Comparison of ENCODE assay signal across 8 mouse cellular contexts in the genomic region with DNA sequence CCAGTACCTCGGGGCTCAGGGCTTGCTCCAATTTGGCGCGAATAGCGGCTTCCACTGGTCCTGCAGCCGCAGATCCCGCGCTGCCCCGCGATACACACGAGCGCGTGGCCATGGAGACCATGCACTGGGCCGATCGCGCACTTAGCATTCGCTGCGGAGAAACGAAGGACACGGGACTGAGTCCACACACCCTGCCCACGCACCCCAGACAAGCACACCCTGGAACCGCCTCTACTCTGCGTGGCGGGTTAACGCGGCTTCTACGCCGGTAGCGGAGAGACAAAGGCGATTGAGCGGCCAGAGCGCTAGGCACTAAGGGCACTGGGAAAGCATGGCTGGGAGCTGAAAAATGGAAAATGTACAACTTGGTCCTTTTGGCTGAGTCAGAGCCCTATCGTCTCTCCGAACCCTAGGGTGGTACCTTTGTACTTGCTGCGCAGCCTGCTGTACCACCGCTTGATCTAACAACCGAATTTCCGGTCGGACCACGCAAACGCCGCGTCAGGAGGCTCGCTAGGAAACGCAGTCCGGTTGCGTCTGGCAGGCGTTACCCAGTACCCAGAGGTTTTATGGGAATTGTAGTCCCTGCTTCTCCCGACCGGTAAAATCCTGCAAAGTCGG. TPM values are rescaled to one million over a fixed set of nuclear protein-coding genes. Genes with fewer than 3 reads are reported as not detected.
DNase-seq lines count a peak whose midpoint lies in the region; ATAC-seq and TF ChIP-seq lines count a peak whose summit lies in the region.

No protein-coding gene starts in this region.

- H3K4me3 ChIP-seq in E14TG2a.4 (replicated peaks; ENCODE audit: low read length): peak overlapping the region; percentile 94
- peak overlapping the region; percentile 66 for H3K4me3 ChIP-seq in forebrain, embryonic 11.5 days (ENCODE audit: low read depth, low read length)
- H3K4me3 ChIP-seq in heart, postnatal 0 days (ENCODE audit: low read depth, low read length): peak overlapping the region; percentile 48
- H3K4me3 ChIP-seq in liver, embryonic 14.5 days (ENCODE audit: insufficient read depth in 1 of 2, low read depth in 2 of 2, low read length in 2 of 2): peak overlapping the region; percentile 64 to 70
- peak overlapping the region; percentile 58 for H3K4me3 ChIP-seq in stomach, postnatal 0 days (ENCODE audit: low read depth, low read length)

- H3K9ac ChIP-seq in forebrain, embryonic 11.5 days (ENCODE audit: low read length): peak overlapping the region; percentile 97
- H3K9ac ChIP-seq in heart, postnatal 0 days (replicated peaks; ENCODE audit: low read depth, low read length): peak overlapping the region; percentile 45
- H3K9ac ChIP-seq in liver, embryonic 14.5 days (replicated peaks): peak overlapping the region; percentile 94
- H3K9ac ChIP-seq in stomach, postnatal 0 days (ENCODE audit: low read length): peak overlapping the region; percentile 72

- TF ChIP-seq CTCF in E14TG2a.4 (conservative IDR thresholded peaks at IDR 0.05; ENCODE audit: low read length): no peak
- no peak for TF ChIP-seq CTCF in heart, postnatal 0 days (IDR thresholded peaks at IDR 0.05; ENCODE audit: low read depth)
- peak; percentile 35; the same call in 1 of the 2 replicates for TF ChIP-seq CTCF in liver, embryonic 14.5 days (IDR thresholded peaks at IDR 0.05; ENCODE audit: low read depth)
- TF ChIP-seq CTCF in stomach, postnatal 0 days (IDR thresholded peaks at IDR 0.05; ENCODE audit: low read depth): peak; percentile 33; the same call in 1 of the 2 replicates

- peak; percentile 93 for ATAC-seq in forebrain, embryonic 11.5 days (replicated peaks; ENCODE audit: low FRiP score)
- ATAC-seq in heart, postnatal 0 days (ENCODE audit: insufficient read depth, low read depth): peak; percentile 91
- ATAC-seq in liver, embryonic 14.5 days (ENCODE audit: insufficient read depth): peak; percentile 90
- peak; percentile 91 for ATAC-seq in stomach, postnatal 0 days (ENCODE audit: low FRiP score, low TSS enrichment)

- peaks cover 21% of the 10 kb centered on the region for H3K27me3 ChIP-seq in E14TG2a.4 (ENCODE audit: insufficient read depth, low read length)
- H3K27me3 ChIP-seq in forebrain, embryonic 11.5 days (ENCODE audit: control insufficient read depth, insufficient read depth, low read length): no peaks in the 10 kb centered on the region
- no peaks in the 10 kb centered on the region for H3K27me3 ChIP-seq in heart, postnatal 0 days (ENCODE audit: control insufficient read depth, insufficient read depth, low read length)
- H3K27me3 ChIP-seq in liver, embryonic 14.5 days (ENCODE audit: control insufficient read depth, insufficient read depth, low read length): no peaks in the 10 kb centered on the region; the same call in 1 of the 2 replicates
- no peaks in the 10 kb centered on the region for H3K27me3 ChIP-seq in stomach, postnatal 0 days (ENCODE audit: control insufficient read depth, insufficient read depth, low read length)

- peaks cover 47% of the 10 kb centered on the region for H3K4me1 ChIP-seq in E14TG2a.4 (replicated peaks; ENCODE audit: low read depth, low read length)
- peaks cover 7% of the 10 kb centered on the region for H3K4me1 ChIP-seq in forebrain, embryonic 11.5 days (replicated peaks; ENCODE audit: control insufficient read depth, insufficient read depth, low read length)
- H3K4me1 ChIP-seq in heart, postnatal 0 days (ENCODE audit: control insufficient read depth, insufficient read depth): peaks cover 13% of the 10 kb centered on the region
- H3K4me1 ChIP-seq in liver, embryonic 14.5 days (replicated peaks; ENCODE audit: control insufficient read depth in 2 of 2, insufficient read depth in 2 of 2, low read length in 1 of 2): peaks cover 13 to 22% of the 10 kb centered on the region in 2 experiments
- H3K4me1 ChIP-seq in stomach, postnatal 0 days (replicated peaks; ENCODE audit: control insufficient read depth, insufficient read depth): peaks cover 9% of the 10 kb centered on the region

- peak overlapping the region; percentile 98 for H3K4me2 ChIP-seq in forebrain, embryonic 11.5 days (ENCODE audit: low read depth, low read length, severe bottlenecking)
- peak overlapping the region; percentile 65 for H3K4me2 ChIP-seq in heart, postnatal 0 days (ENCODE audit: low read depth, low read length)
- H3K4me2 ChIP-seq in liver, embryonic 14.5 days (ENCODE audit: low read depth): peak overlapping the region; percentile 97
- H3K4me2 ChIP-seq in stomach, postnatal 0 days (replicated peaks; ENCODE audit: low read depth): peak overlapping the region; percentile 87

- peak overlapping the region; percentile 92 for H3K27ac ChIP-seq in forebrain, embryonic 11.5 days (ENCODE audit: low read depth, low read length)
- H3K27ac ChIP-seq in heart, postnatal 0 days (ENCODE audit: low read depth): peak overlapping the region; percentile 79
- H3K27ac ChIP-seq in liver, embryonic 14.5 days: peak overlapping the region; percentile 77
- H3K27ac ChIP-seq in stomach, postnatal 0 days (replicated peaks): peak overlapping the region; percentile 92

- DNase-seq in c-Kit-positive CD71-positive TER-119-positive erythroid progenitor cells, embryonic 14.5 days (ENCODE audit: low spot score): peak; percentile 81
- DNase-seq in forebrain, embryonic 11.5 days (ENCODE audit: low spot score): peak; percentile 93
- peak; percentile 92 for DNase-seq in heart, postnatal 0 days (ENCODE audit: low spot score)
- peak; percentile 93 to 94 for DNase-seq in kidney, postnatal 36 days
- peak; percentile 74 to 76 (median 75) for DNase-seq in liver, embryonic 14.5 days (ENCODE audit: low read depth in 3 of 3, low spot score in 3 of 3)
- DNase-seq in neural tube, embryonic 10.5 days (ENCODE audit: extremely low spot score, low spot score): peak; percentile 84
- DNase-seq in stomach, postnatal 0 days (ENCODE audit: low spot score): peak; percentile 87

- WGBS in forebrain, embryonic 11.5 days: under 1% methylated on average over 50 of the region's 50 CpGs
- WGBS in heart, postnatal 0 days: under 1% methylated on average over 50 of the region's 50 CpGs
- WGBS in liver, embryonic 14.5 days (ENCODE audit: insufficient replicate concordance): under 1% methylated on average over 50 of the region's 50 CpGs
- under 1% methylated on average over 50 of the region's 50 CpGs for WGBS in stomach, postnatal 0 days

- TF ChIP-seq EP300 in heart, postnatal 0 days (IDR thresholded peaks at IDR 0.05; ENCODE audit: low read depth): no peak
- no peak for TF ChIP-seq EP300 in liver, embryonic 14.5 days (IDR thresholded peaks at IDR 0.05; ENCODE audit: low read depth)
- no peak for TF ChIP-seq EP300 in stomach, postnatal 0 days (optimal IDR thresholded peaks at IDR 0.05)

- no peaks in the 10 kb centered on the region for H3K9me3 ChIP-seq in E14TG2a.4 (ENCODE audit: low read length)
- H3K9me3 ChIP-seq in forebrain, embryonic 11.5 days (ENCODE audit: control insufficient read depth, low read length): no peaks in the 10 kb centered on the region
- no peaks in the 10 kb centered on the region for H3K9me3 ChIP-seq in heart, postnatal 0 days (replicated peaks; ENCODE audit: control insufficient read depth, low read length)
- H3K9me3 ChIP-seq in liver, embryonic 14.5 days (ENCODE audit: control insufficient read depth, low read length): no peaks in the 10 kb centered on the region
- no peaks in the 10 kb centered on the region for H3K9me3 ChIP-seq in stomach, postnatal 0 days (ENCODE audit: control insufficient read depth, low read length)

- H3K36me3 ChIP-seq in E14TG2a.4 (ENCODE audit: insufficient read depth, low read length): no peaks in the 10 kb centered on the region
- no peaks in the 10 kb centered on the region for H3K36me3 ChIP-seq in forebrain, embryonic 11.5 days (ENCODE audit: control insufficient read depth, insufficient read depth, low read length)
- H3K36me3 ChIP-seq in heart, postnatal 0 days (replicated peaks; ENCODE audit: control insufficient read depth, insufficient read depth, low read length): peaks cover 12% of the 10 kb centered on the region; the same call in 1 of the 2 replicates
- no peaks in the 10 kb centered on the region for H3K36me3 ChIP-seq in liver, embryonic 14.5 days (replicated peaks; ENCODE audit: control insufficient read depth, insufficient read depth, low read depth)
- no peaks in the 10 kb centered on the region for H3K36me3 ChIP-seq in stomach, postnatal 0 days (ENCODE audit: control insufficient read depth, insufficient read depth, low read length)

RNA-seq across cellular contexts. Expression of a gene that starts 16.3 kb away (rescaled TPM):
- 8.2 and 9.0 TPM in 2 replicates for polyA plus RNA-seq in forebrain, embryonic 11.5 days (2014; fragmentation: Nextera tagmentation; extraction: Ambion mirVana)
- 9.8 and 15.4 TPM in 2 replicates for total RNA-seq in heart, postnatal 0 days (2014; rRNA removed; ENCODE audit: low replicate concordance)
- polyA plus RNA-seq in heart, postnatal 0 days (2015; fragmentation: Nextera tagmentation; extraction: Ambion mirVana): 10.8 and 11.2 TPM in 2 replicates
- polyA plus RNA-seq in liver, embryonic 14.5 days (2012; rRNA removed): 0.39 and 0.48 TPM in 2 replicates
- polyA plus RNA-seq in liver, embryonic 14.5 days (2014; fragmentation: Nextera tagmentation; extraction: Ambion mirVana): 0.10 and 0.39 TPM in 2 replicates
- 2.9 and 4.2 TPM in 2 replicates for polyA plus RNA-seq in stomach, postnatal 0 days (2015; fragmentation: Nextera tagmentation; extraction: Ambion mirVana)

RNA-seq across cellular contexts. Expression of a gene that starts 22.3 kb away (rescaled TPM):
- 75.7 and 83.7 TPM in 2 replicates for polyA plus RNA-seq in forebrain, embryonic 11.5 days (2014; fragmentation: Nextera tagmentation; extraction: Ambion mirVana)
- 30.0 and 78.1 TPM in 2 replicates for total RNA-seq in heart, postnatal 0 days (2014; rRNA removed; ENCODE audit: low replicate concordance)
- 52.4 and 55.3 TPM in 2 replicates for polyA plus RNA-seq in heart, postnatal 0 days (2015; fragmentation: Nextera tagmentation; extraction: Ambion mirVana)
- polyA plus RNA-seq in liver, embryonic 14.5 days (2012; rRNA removed): 32.2 and 34.0 TPM in 2 replicates
- polyA plus RNA-seq in liver, embryonic 14.5 days (2014; fragmentation: Nextera tagmentation; extraction: Ambion mirVana): 49.4 and 49.7 TPM in 2 replicates
- polyA plus RNA-seq in stomach, postnatal 0 days (2015; fragmentation: Nextera tagmentation; extraction: Ambion mirVana): 53.6 and 55.1 TPM in 2 replicates

RNA-seq across cellular contexts. Expression of a gene that starts 22.4 kb away (rescaled TPM):
- polyA plus RNA-seq in forebrain, embryonic 11.5 days (2014; fragmentation: Nextera tagmentation; extraction: Ambion mirVana): 0.71 TPM in 1 of 2 replicates, not detected in the other
- total RNA-seq in heart, postnatal 0 days (2014; rRNA removed; ENCODE audit: low replicate concordance): 41.6 and 50.4 TPM in 2 replicates
- not detected in 2 replicates for polyA plus RNA-seq in heart, postnatal 0 days (2015; fragmentation: Nextera tagmentation; extraction: Ambion mirVana)
- polyA plus RNA-seq in liver, embryonic 14.5 days (2012; rRNA removed): 0.68 TPM in 1 of 2 replicates, not detected in the other
- polyA plus RNA-seq in liver, embryonic 14.5 days (2014; fragmentation: Nextera tagmentation; extraction: Ambion mirVana): 0.52 TPM in 1 of 2 replicates, not detected in the other
- polyA plus RNA-seq in stomach, postnatal 0 days (2015; fragmentation: Nextera tagmentation; extraction: Ambion mirVana): 0.68 TPM in 1 of 2 replicates, not detected in the other

RNA-seq across cellular contexts. Expression of a gene that starts 23.4 kb away (rescaled TPM):
- polyA plus RNA-seq in forebrain, embryonic 11.5 days (2014; fragmentation: Nextera tagmentation; extraction: Ambion mirVana): 16.5 and 18.7 TPM in 2 replicates
- 861 and 913 TPM in 2 replicates for total RNA-seq in heart, postnatal 0 days (2014; rRNA removed; ENCODE audit: low replicate concordance)
- polyA plus RNA-seq in heart, postnatal 0 days (2015; fragmentation: Nextera tagmentation; extraction: Ambion mirVana): 2.5 and 3.4 TPM in 2 replicates
- polyA plus RNA-seq in liver, embryonic 14.5 days (2012; rRNA removed): 18.5 and 20.7 TPM in 2 replicates
- 14.0 and 18.2 TPM in 2 replicates for polyA plus RNA-seq in liver, embryonic 14.5 days (2014; fragmentation: Nextera tagmentation; extraction: Ambion mirVana)
- 3.1 and 6.2 TPM in 2 replicates for polyA plus RNA-seq in stomach, postnatal 0 days (2015; fragmentation: Nextera tagmentation; extraction: Ambion mirVana)

RNA-seq across cellular contexts. Expression of a gene that starts 23.7 kb away (rescaled TPM):
- 14.3 and 15.8 TPM in 2 replicates for polyA plus RNA-seq in forebrain, embryonic 11.5 days (2014; fragmentation: Nextera tagmentation; extraction: Ambion mirVana)
- 13.2 and 22.1 TPM in 2 replicates for total RNA-seq in heart, postnatal 0 days (2014; rRNA removed; ENCODE audit: low replicate concordance)
- 6.4 and 7.6 TPM in 2 replicates for polyA plus RNA-seq in heart, postnatal 0 days (2015; fragmentation: Nextera tagmentation; extraction: Ambion mirVana)
- polyA plus RNA-seq in liver, embryonic 14.5 days (2012; rRNA removed): 8.7 and 8.9 TPM in 2 replicates
- 6.4 and 9.1 TPM in 2 replicates for polyA plus RNA-seq in liver, embryonic 14.5 days (2014; fragmentation: Nextera tagmentation; extraction: Ambion mirVana)
- 3.2 and 3.4 TPM in 2 replicates for polyA plus RNA-seq in stomach, postnatal 0 days (2015; fragmentation: Nextera tagmentation; extraction: Ambion mirVana)

Comparison
In these comparisons a context has a peak if more than half of its experiments do, and no peak if none do; other contexts are left out.
1. Peak in every context shown above with its lines: DNase-seq, ATAC-seq, H3K4me3 ChIP-seq and H3K27ac ChIP-seq.
2. CTCF ChIP-seq: peak in liver, embryonic 14.5 days (single experiment) and stomach, postnatal 0 days (single experiment); none in E14TG2a.4 (single experiment) and heart, postnatal 0 days (single experiment).
3. H3K9ac ChIP-seq: peak in every context shown above with its lines; median percentile 97 in forebrain, embryonic 11.5 days; 94 in liver, embryonic 14.5 days; 72 in stomach, postnatal 0 days; 45 in heart, postnatal 0 days.